Mouse (Mus musculus) cerebellum, adult 18-20 months (tissue): Measurements from ENCODE around the gene Plekhh2.
A peak's percentile ranks its signal among the peaks of the same experiment; 100 is the strongest.

ENCODE experiments used
- DNase-seq, 2 experiments: peaks; one replicate each; pipeline ENCODE4 v3.0.0; 2021

Gene Plekhh2

GRCm38 (mm10) chr17:84511682-84512515 lies at the start of gene Plekhh2:
TSS of gene Plekhh2 (plus strand) at chr17:84511895.
- peak; percentile 46 to 56 for DNase-seq

DNA sequence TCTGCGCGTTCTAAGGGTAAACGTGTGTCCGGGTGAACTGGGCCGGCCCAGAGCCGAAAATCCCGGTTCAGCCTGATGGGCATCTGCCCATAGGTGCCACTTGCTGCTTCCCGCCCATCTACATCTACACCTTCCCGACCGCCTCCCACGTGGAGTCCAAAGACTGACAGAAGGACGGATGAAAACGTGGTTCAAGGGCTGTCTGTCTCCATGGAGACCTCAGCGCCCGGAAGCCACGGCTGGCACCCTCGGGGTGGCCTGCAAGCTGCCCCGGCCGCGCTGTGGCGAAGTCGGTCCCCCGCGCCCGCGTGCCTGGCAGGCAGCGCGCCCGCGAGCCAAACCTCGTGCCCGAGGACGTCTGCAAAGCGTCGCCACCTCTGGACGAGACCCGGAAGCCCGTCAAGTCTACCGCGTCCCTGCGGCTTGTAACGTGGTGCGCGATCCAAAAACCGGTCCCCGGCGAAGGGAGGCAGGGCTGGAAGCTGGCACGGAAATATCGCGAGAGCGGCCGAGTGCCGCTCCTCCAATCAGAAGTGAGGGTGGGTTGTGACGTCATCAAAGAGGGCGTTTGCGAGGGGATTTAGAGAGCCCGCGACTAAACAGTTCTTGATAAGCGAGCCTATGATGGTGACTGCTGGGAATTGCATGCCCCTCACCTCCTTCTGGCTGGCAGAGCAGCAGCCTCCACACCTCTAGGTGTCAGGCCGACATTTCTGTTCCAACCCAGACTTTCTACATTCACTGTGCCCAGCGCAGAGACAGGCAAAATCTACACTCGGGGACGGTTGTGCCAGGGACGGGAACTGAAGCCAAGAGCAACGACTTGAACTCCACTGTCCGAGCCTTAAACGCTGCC lies 45.7 kb upstream of the Plekhh2 start, which contains the start of gene Thada:
Thada (minus strand) TSS at position 453 of the 856 bp plus-strand sequence.
- peak; percentile 97 for DNase-seq

DNA sequence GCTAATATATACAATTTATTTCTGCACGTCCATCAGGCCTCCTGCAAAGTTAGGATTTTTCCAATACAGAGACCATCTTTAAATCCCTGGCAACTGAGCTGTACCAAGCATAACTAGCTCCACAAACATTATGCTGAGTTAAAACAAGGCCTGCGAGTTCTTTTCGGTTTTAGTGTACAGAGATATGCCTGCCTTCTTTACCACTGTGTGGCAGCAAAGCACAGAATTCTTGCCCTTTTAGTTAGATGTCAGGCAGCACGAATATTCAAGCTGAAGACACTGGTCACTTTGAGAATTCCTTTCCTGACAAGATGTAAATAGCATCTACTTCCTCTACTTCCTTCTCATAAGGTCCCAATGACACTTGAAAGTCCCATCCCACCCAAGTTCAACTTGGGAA lies 37.4 kb upstream of the Plekhh2 start:
- DNase-seq, result no peak

DNA sequence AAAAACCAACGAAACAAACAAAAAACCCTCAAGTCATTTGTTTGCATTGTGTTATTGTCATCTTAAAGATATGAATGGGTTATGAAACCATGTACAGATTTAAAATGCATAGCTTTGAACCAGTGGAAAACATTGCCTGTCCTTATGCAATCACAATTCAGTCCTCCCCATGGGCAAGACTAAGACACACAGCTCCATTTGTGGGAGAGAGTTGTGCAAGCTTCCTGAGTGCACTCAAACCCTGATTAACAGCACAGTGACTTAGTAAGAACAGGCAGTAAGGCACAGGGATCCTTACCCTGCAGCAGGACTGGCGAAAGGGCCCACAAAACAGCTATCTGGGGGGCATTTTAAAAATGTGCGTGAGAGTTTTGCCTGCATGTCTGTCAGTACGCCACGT lies 34.5 kb upstream of the Plekhh2 start:
- no peak for DNase-seq

GRCm38 (mm10) chr17:84478276-84478675 lies 33.4 kb upstream of the Plekhh2 start:
- DNase-seq, result peak; percentile 23 to 28

- peak in 1 of 2 experiments; percentile 20 for DNase-seq
Measured at GRCm38 (mm10) chr17:84480464-84481355, 31.0 kb upstream of the Plekhh2 start.

DNA sequence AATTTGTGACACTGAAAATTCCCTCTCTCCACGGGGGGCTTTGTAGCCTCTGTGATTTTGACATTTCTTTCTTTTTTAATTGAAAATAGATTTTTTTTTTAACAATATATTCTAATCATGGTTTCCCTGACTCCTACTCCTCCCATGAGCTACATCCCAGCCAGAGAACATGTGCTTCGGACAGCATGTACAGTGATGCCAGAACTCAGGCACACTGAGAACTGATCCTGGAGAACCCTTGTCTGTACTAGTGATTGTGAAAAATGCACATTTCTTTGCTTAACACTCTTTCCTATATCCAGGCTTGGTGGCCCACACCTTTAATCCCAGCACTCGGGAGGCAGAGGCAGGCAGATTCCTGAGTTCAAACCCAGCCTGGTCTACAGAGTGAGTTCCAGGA lies 28.9 kb upstream of the Plekhh2 start:
- DNase-seq, result no peak

GRCm38 (mm10) chr17:84483673-84484320 lies 27.9 kb upstream of the Plekhh2 start:
- no peak for DNase-seq

DNA sequence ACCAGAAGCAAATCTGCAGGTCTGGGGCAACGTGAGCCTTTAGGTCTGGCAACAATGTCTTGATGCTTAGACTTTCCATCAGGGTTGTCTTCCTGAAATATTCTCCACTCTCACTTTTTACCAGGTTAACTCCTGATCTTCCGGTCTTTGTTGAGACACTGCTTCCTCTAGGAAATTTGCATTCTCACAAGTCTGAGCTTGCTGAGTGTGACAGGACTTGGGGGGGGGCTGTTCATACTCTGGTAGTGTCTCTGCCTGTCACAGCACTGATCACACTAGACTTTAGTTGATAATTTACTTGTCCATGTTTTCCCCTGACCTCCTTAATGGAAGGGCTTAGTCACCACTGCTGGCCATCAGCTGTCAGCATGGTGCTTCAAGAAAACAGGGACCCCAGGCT lies 24.3 kb upstream of the Plekhh2 start:
- DNase-seq, result no peak

DNA sequence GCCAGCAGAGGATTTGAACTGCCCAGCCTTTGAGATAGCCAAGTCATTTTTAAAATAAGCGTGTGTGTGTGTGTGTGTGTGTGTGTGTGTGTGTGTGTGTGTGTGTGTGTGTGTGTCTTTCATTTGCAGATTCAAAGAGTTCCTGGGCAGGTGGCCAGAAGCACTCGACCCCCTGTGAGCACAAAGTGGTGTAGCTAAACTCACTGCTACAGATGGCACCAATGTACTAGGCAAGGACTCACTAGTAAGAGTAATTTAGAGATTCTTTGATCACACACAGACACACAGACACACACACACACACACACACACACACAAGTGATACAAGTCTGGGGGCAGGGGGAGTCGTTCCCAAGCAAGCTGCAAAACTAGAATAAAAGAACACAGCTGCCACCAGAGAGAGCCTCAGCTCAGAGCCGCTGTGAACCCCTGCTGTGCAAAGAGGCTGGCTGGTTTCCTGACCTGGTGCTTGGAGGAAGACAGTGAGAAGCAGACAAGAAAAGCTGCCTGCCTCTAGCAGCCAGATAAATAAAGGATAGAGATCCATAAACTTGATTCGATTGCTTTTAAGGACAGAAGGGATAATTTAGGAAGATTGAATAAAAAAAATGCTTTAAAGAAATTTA lies 19.3 kb upstream of the Plekhh2 start:
- no peak for DNase-seq

GRCm38 (mm10) chr17:84497026-84497425 lies 14.7 kb upstream of the Plekhh2 start:
- no peak for DNase-seq

GRCm38 (mm10) chr17:84497559-84497958 lies 14.1 kb upstream of the Plekhh2 start:
- DNase-seq, result no peak

- DNase-seq, result no peak
Measured at GRCm38 (mm10) chr17:84497972-84498604, 13.6 kb upstream of the Plekhh2 start.

GRCm38 (mm10) chr17:84498639-84499038 lies 13.1 kb upstream of the Plekhh2 start:
- no peak for DNase-seq

DNA sequence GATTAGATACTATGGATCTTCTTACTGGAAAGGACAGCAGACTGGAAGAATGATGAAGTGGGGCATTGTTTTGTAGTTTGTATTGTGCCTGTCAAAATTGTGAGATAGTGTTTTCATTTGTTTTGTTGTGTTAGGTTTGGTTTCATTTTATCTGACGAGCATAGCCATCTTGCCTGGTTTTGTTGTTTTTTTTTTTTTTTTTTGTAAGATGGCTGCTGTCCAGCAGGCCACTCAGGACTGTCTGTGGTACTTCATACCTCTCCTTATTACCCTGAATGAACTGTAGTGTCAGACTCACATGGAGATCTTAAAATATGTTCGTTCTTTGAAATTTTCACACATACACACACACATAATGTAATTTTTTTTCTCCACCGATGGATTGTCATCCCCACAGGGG lies 9.4 kb upstream of the Plekhh2 start:
- DNase-seq, result no peak

DNA sequence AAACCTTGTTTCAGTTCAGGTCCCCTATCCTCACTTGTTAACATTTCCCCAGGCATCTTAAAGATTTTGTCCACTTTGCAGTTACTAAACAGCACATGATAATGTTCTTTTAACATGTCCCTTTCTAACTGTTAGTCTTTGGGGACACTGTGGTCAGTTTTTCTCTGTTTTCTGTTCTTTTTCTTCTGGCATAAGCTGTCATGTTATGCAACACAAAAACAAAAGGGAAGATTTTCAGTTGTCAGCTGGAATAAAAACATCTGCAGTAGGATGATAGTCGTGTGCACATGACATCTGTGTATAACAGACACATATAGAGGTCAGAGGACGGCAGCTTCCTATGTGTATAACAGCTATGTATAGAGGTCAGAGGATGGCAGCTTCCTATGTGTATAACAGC lies 5.8 kb upstream of the Plekhh2 start:
- DNase-seq, result no peak

DNA sequence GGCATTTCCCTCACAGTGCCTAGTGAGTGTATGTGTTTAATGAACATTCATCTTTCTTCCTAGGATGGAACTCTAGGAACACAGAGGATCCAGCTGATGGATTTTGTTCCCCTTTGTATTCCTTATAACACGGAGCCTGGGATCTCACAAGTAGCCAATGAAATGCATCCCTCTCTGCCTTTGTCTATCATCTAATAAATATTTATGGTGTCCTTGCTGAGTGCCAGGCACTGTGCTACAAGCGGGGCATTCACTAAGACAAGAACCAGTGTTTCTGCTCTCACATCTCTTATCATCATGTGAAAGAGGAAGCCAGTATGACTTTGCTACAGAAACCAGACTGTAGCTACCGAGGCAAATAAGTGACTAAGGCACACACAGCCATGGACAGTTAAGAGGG lies 3.0 kb upstream of the Plekhh2 start:
- DNase-seq, result no peak

DNA sequence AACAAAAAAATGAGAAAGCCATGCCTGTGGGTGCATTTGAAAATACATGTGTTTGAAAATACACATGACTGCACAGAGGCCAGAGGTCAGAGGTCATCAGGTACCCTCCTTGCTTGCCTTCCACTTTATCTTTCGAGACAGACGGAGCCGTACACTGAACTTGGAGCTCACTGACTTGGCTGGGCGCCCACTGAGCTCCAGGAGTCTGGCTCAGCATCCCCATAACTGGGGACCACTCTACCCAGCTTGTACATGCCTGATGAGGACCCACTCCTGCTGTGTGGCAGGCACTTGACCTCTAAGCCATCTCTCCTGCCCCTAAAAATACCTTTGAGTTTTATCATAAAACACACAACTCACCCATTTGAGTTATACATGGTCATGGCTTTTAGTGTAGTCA lies 2.5 kb upstream of the Plekhh2 start:
- DNase-seq, result no peak

- DNase-seq, result no peak
Measured at GRCm38 (mm10) chr17:84510355-84510754, 1.3 kb upstream of the Plekhh2 start.

DNA sequence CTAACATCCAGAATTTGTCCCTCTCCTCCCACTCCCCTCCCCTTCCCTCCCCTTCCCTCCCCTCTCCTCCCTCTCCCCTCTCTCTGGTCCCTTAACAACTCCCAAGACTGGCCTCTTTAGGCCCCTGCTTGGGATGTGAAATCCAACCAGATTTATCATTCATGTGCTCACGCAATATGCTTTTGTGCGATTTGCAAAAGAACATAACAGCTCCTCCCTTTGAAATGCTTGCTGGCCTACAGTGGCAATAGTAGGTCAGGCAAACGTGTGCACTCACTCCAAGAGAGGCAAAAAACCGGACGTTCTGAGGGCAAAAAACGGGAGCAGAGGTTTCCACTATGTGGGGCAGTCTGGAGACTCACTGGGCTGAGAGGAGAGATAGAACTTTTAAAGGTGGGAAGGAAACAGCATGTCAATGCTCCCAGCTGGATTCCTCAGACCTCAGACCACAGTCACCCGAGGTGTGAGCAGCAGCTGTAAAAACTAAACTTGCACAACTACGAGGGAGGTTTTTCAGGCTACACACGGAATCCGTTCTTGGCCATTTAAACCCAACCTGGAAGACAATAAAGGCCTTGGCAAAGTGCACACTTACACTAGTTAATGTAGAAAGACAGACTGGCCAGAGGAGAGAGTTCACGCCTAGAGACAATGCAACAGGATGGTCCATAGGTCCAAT lies 595 bp upstream of the Plekhh2 start:
- no peak for DNase-seq
